In genomic region chr12:73529131-73529530, GRCm38 (mm10) we compare ENCODE assay signal across 22 mouse cellular contexts. TPM values are rescaled to one million over a fixed set of nuclear protein-coding genes. Genes with fewer than 3 reads are reported as not detected.
DNase-seq lines count a peak whose midpoint lies in the region; ATAC-seq lines count a peak whose summit lies in the region.
"Had no signal": no experiment of that assay in that cellular context is flagged by ENCODE, and none has a peak within 500 bp of the region (broad histone marks: within the 10 kb centered on the region; RNA-seq: fewer than 3 reads in every experiment).

No protein-coding gene starts in this region.

- H3K36me3 ChIP-seq in hindbrain, embryonic 11.5 days (ENCODE audit: control insufficient read depth, insufficient read depth, low read length), result no peaks in the 10 kb centered on the region
- H3K36me3 ChIP-seq in hindbrain, embryonic 16.5 days (ENCODE audit: control insufficient read depth, insufficient read depth, low read length), result no peaks in the 10 kb centered on the region
- H3K36me3 ChIP-seq in embryonic facial prominence, embryonic 12.5 days, result no peaks in the 10 kb centered on the region
- H3K36me3 ChIP-seq in limb, embryonic 11.5 days (ENCODE audit: control insufficient read depth, insufficient read depth, low read length), result no peaks in the 10 kb centered on the region
- H3K36me3 ChIP-seq: embryonic facial prominence, embryonic 15.5 days; G1E; heart, embryonic 13.5 days; limb, embryonic 15.5 days; midbrain, embryonic 10.5 days; neural tube, embryonic 12.5 days had no signal

- H3K4me2 ChIP-seq in hindbrain, embryonic 11.5 days (replicated peaks; ENCODE audit: low read depth, low read length), result no peak overlapping the region
- no peak overlapping the region for H3K4me2 ChIP-seq in hindbrain, embryonic 16.5 days (ENCODE audit: low read length)
- H3K4me2 ChIP-seq in embryonic facial prominence, embryonic 12.5 days (replicated peaks), result peak overlapping the region; percentile 25
- H3K4me2 ChIP-seq in limb, embryonic 11.5 days (ENCODE audit: low read depth, severe bottlenecking), result peak overlapping the region; percentile 22
- H3K4me2 ChIP-seq: embryonic facial prominence, embryonic 15.5 days; heart, embryonic 13.5 days; limb, embryonic 15.5 days; neural tube, embryonic 12.5 days had no signal

- H3K9ac ChIP-seq in hindbrain, embryonic 11.5 days (ENCODE audit: low read depth, low read length), result no peak overlapping the region
- H3K9ac ChIP-seq in hindbrain, embryonic 16.5 days (ENCODE audit: low read depth, low read length), result no peak overlapping the region
- no peak overlapping the region for H3K9ac ChIP-seq in embryonic facial prominence, embryonic 12.5 days
- no peak overlapping the region for H3K9ac ChIP-seq in limb, embryonic 11.5 days (ENCODE audit: low read length)
- H3K9ac ChIP-seq: embryonic facial prominence, embryonic 15.5 days; heart, embryonic 13.5 days; limb, embryonic 15.5 days; neural tube, embryonic 12.5 days had no signal

- no peaks in the 10 kb centered on the region for H3K9me3 ChIP-seq in hindbrain, embryonic 11.5 days (ENCODE audit: control insufficient read depth, low read length)
- no peaks in the 10 kb centered on the region for H3K9me3 ChIP-seq in hindbrain, embryonic 16.5 days (ENCODE audit: control insufficient read depth, low read length)
- no peaks in the 10 kb centered on the region for H3K9me3 ChIP-seq in embryonic facial prominence, embryonic 12.5 days
- H3K9me3 ChIP-seq in limb, embryonic 11.5 days (ENCODE audit: control insufficient read depth, low read length), result no peaks in the 10 kb centered on the region
- H3K9me3 ChIP-seq: embryonic facial prominence, embryonic 15.5 days; G1E; heart, embryonic 13.5 days; limb, embryonic 15.5 days; midbrain, embryonic 10.5 days; neural tube, embryonic 12.5 days had no signal

- H3K27ac ChIP-seq in hindbrain, embryonic 11.5 days (ENCODE audit: low read depth, low read length), result no peak overlapping the region
- no peak overlapping the region for H3K27ac ChIP-seq in hindbrain, embryonic 16.5 days (ENCODE audit: low read depth, low read length)
- H3K27ac ChIP-seq in embryonic facial prominence, embryonic 12.5 days, result no peak overlapping the region
- H3K27ac ChIP-seq in limb, embryonic 11.5 days (replicated peaks; ENCODE audit: low read depth, low read length), result peak overlapping the region; percentile 56; the same call in 1 of the 2 replicates
- H3K27ac ChIP-seq: embryonic facial prominence, embryonic 15.5 days; heart, embryonic 13.5 days; limb, embryonic 15.5 days; midbrain, embryonic 10.5 days; neural tube, embryonic 12.5 days had no signal

- no peak overlapping the region for H3K4me3 ChIP-seq in hindbrain, embryonic 11.5 days (ENCODE audit: low read depth, low read length)
- H3K4me3 ChIP-seq in hindbrain, embryonic 16.5 days (ENCODE audit: low read length), result no peak overlapping the region
- H3K4me3 ChIP-seq in embryonic facial prominence, embryonic 12.5 days, result no peak overlapping the region
- H3K4me3 ChIP-seq in limb, embryonic 11.5 days (ENCODE audit: low read depth, low read length), result no peak overlapping the region
- H3K4me3 ChIP-seq: embryonic facial prominence, embryonic 15.5 days; heart, embryonic 13.5 days; limb, embryonic 15.5 days; midbrain, embryonic 10.5 days; neural tube, embryonic 12.5 days had no signal

- no peak for ATAC-seq in hindbrain, embryonic 11.5 days (ENCODE audit: low FRiP score)
- ATAC-seq in hindbrain, embryonic 16.5 days, result no peak
- ATAC-seq in embryonic facial prominence, embryonic 12.5 days (ENCODE audit: insufficient number of reproducible peaks, insufficient read depth, low FRiP score, low TSS enrichment), result no peak
- ATAC-seq in limb, embryonic 11.5 days (ENCODE audit: insufficient number of reproducible peaks, low FRiP score, low TSS enrichment, low read depth), result peak; percentile 74
- ATAC-seq: forebrain, embryonic 16.5 days; inflammation-experienced regulatory T-cells, adult 6 months had no signal

- no peaks in the 10 kb centered on the region for H3K27me3 ChIP-seq in hindbrain, embryonic 11.5 days (ENCODE audit: control insufficient read depth, insufficient read depth, low read length)
- H3K27me3 ChIP-seq in hindbrain, embryonic 16.5 days (replicated peaks; ENCODE audit: control insufficient read depth, insufficient read depth, low read length), result no peaks in the 10 kb centered on the region; the same call in 1 of the 2 replicates
- no peaks in the 10 kb centered on the region for H3K27me3 ChIP-seq in embryonic facial prominence, embryonic 12.5 days
- no peaks in the 10 kb centered on the region for H3K27me3 ChIP-seq in limb, embryonic 11.5 days (ENCODE audit: control insufficient read depth, insufficient read depth, low read length)
- H3K27me3 ChIP-seq: neural tube, embryonic 12.5 days had no signal

- peak; percentile 42 for DNase-seq in hindbrain, embryonic 11.5 days (ENCODE audit: low spot score)
- DNase-seq in NIH3T3 (ENCODE audit: low read depth), result peak; percentile 60
- peak; percentile 83 for DNase-seq in limb, embryonic 11.5 days (ENCODE audit: low spot score)
- no peak for DNase-seq in gastrocnemius, postnatal 10 days
- no peak for DNase-seq in kidney, postnatal 25 days
- DNase-seq in heart, postnatal 36 days, result no peak
- DNase-seq: cerebellum, adult 18-20 months; cerebellum, postnatal 25 days; kidney, postnatal 4 days; layer of hippocampus, adult 9-11 months; lung, postnatal 4 days had no signal

- H3K4me1 ChIP-seq in hindbrain, embryonic 11.5 days (replicated peaks; ENCODE audit: control insufficient read depth, insufficient read depth, low read length), result no peaks in the 10 kb centered on the region; the same call in 1 of the 2 replicates
- no peaks in the 10 kb centered on the region for H3K4me1 ChIP-seq in hindbrain, embryonic 16.5 days (ENCODE audit: control insufficient read depth, insufficient read depth, low read depth, low read length)
- peaks cover 27% of the 10 kb centered on the region for H3K4me1 ChIP-seq in embryonic facial prominence, embryonic 12.5 days
- peaks cover 37% of the 10 kb centered on the region for H3K4me1 ChIP-seq in limb, embryonic 11.5 days (ENCODE audit: control insufficient read depth, insufficient read depth, low read length)
- H3K4me1 ChIP-seq: heart, embryonic 13.5 days had no signal

- 45% methylated on average over 9 of the region's 9 CpGs for WGBS in hindbrain, embryonic 11.5 days
- 59% methylated on average over 9 of the region's 9 CpGs for WGBS in hindbrain, embryonic 16.5 days
- 7% methylated on average over 9 of the region's 9 CpGs for WGBS in embryonic facial prominence, embryonic 12.5 days
- WGBS in limb, embryonic 11.5 days, result 8% methylated on average over 9 of the region's 9 CpGs

- intact Hi-C loops in heart, postnatal 36 days (cut with DNase I), result no loop called here

RNA-seq across cellular contexts. Expression of gene Tmem30b, which starts 17.1 kb away (rescaled TPM):
- polyA plus RNA-seq in hindbrain, embryonic 11.5 days (2014; fragmentation: Nextera tagmentation; extraction: Ambion mirVana), result 3.1 and 3.3 TPM in 2 replicates
- polyA plus RNA-seq in hindbrain, embryonic 16.5 days (2015; fragmentation: Nextera tagmentation; extraction: Ambion mirVana), result 0.21 and 0.40 TPM in 2 replicates
- polyA plus RNA-seq in embryonic facial prominence, embryonic 12.5 days (2016; fragmentation: Nextera tagmentation; extraction: Ambion mirVana), result 15.2 and 16.0 TPM in 2 replicates
- polyA plus RNA-seq in limb, embryonic 11.5 days (2014; fragmentation: Nextera tagmentation; extraction: Ambion mirVana), result 22.9 and 25.0 TPM in 2 replicates
- 1 to 10 TPM; 1.2 to 1.4 TPM for total RNA-seq in gastrocnemius, postnatal 10 days (2021)
- total RNA-seq in heart, postnatal 36 days (2021), result under 1 TPM; 0.08 to 0.14 TPM
- total RNA-seq: granulocyte monocyte progenitor cell, adult 5-6 weeks had no signal
- polyA plus RNA-seq: G1E had no signal

RNA-seq across cellular contexts. Expression of gene Prkch, which starts 55.5 kb away (rescaled TPM):
- polyA plus RNA-seq in hindbrain, embryonic 11.5 days (2014; fragmentation: Nextera tagmentation; extraction: Ambion mirVana), result 9.1 and 10.5 TPM in 2 replicates
- 6.4 and 6.9 TPM in 2 replicates for polyA plus RNA-seq in hindbrain, embryonic 16.5 days (2015; fragmentation: Nextera tagmentation; extraction: Ambion mirVana)
- polyA plus RNA-seq in embryonic facial prominence, embryonic 12.5 days (2016; fragmentation: Nextera tagmentation; extraction: Ambion mirVana), result 13.9 and 14.9 TPM in 2 replicates
- polyA plus RNA-seq in limb, embryonic 11.5 days (2014; fragmentation: Nextera tagmentation; extraction: Ambion mirVana), result 8.8 and 9.6 TPM in 2 replicates
- total RNA-seq in gastrocnemius, postnatal 10 days (2021), result 10 to 100 TPM; 10.8 to 13.0 TPM
- total RNA-seq in heart, postnatal 36 days (2021), result 10 to 100 TPM; 19.1 to 19.5 TPM
- polyA plus RNA-seq: G1E had no signal

Comparison
In these comparisons a context has a peak if more than half of its experiments do, and no peak if none do; other contexts are left out.
1. DNase-seq: peak in hindbrain, embryonic 11.5 days (single experiment), NIH3T3 (single experiment) and limb, embryonic 11.5 days (single experiment); none in gastrocnemius, postnatal 10 days (single experiment), kidney, postnatal 25 days (0 of 2) and heart, postnatal 36 days (0 of 2).
2. H3K4me2 ChIP-seq: peak in embryonic facial prominence, embryonic 12.5 days (single experiment) and limb, embryonic 11.5 days (single experiment); none in hindbrain, embryonic 11.5 days (single experiment) and hindbrain, embryonic 16.5 days (single experiment).